Mouse (Mus musculus) cerebellum, postnatal 36 days (tissue): ENCODE results near the gene Rhox13.
A peak's percentile ranks its signal among the peaks of the same experiment; 100 is the strongest.

Source experiments
- DNase-seq, 2 experiments: peaks; one replicate each; pipeline ENCODE4 v3.0.0; 2021 to 2022; ENCODE audit warnings: mixed read lengths in 2 of 2

The Rhox13 gene

DNA sequence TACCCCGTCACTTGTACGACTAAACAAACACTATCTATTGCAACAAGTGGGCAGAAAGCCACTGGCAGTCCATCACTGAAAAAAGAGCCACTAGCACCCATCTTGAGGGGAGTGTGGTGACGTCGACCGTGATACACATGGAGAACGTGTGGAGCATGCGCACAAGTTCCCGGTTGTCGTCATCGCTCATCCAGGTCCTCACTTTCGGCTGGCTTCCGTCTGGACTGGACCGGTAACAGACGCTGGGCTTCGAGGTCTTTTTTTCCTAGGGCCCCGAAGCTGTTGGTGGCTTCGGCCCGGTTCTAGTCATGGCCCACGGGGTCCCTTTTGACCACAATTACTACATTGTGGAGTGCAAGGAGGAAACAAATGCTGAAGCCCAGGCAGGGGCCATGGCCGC lies at the start of gene Rhox13:
Gene Rhox13, plus strand, starts transcription at position 238 of the 400 bp plus-strand sequence.
- DNase-seq: no peak

GRCm38 (mm10) chrX:38084226-38084625 lies 36.8 kb upstream of the Rhox13 start:
- DNase-seq: peak; percentile 41 to 55

DNA sequence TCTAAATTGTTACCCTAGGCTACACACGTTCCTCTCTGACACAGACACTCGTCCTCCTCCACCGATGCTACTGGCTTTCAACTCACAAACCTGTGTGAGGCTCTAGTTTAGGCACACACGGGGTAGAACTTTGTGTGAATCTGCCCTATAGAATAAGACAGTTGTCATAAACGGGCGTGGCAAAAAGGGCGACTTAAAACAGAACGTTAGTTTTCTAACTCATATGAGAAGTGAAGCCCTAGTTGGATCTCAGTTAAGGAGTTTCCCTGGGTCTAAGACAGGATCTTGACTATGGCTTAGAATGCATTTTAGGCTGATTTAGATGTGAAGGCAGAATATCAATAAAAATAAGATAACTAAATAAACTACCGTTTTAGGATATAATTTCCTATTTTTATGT lies 36.0 kb upstream of the Rhox13 start, which contains the start of gene Rhox11:
Gene Rhox11, minus strand, starts transcription at position 101 of the 400 bp plus-strand sequence.
- DNase-seq: no peak

GRCm38 (mm10) chrX:38110807-38111206 lies 10.2 kb upstream of the Rhox13 start, which contains the start of gene Rhox12:
Gene Rhox12 (minus strand): TSS chrX:38110907.
- no peak for DNase-seq

- DNase-seq: no peak
Observed at GRCm38 (mm10) chrX:38121478-38121877, 459 bp downstream of the Rhox13 start.

- DNase-seq: no peak
Observed at GRCm38 (mm10) chrX:38159097-38159496, 38.1 kb downstream of the Rhox13 start.

- no peak for DNase-seq
Observed at GRCm38 (mm10) chrX:38165315-38165714, 44.3 kb downstream of the Rhox13 start.

DNA sequence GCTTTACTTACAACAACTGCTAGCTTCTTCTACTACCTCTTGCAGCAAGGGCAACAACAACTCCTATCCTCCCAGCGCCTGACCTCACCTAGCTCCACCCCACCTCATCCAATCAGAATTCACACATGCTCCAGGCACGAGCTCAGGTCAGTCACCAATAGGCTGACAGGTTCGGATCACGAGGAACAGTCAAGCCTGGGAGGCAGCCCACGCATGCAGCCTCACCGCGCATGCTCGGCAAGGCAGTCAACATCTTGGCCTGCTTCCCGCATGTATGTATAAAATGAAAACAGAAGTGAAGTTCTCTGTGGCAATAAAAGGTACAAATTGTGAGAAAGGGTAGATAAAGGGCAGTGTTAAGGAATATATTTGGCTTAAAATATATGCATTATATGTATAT lies 45.0 kb downstream of the Rhox13 start:
- DNase-seq: no peak

- DNase-seq: no peak
Observed at GRCm38 (mm10) chrX:38166592-38166991, 45.6 kb downstream of the Rhox13 start.
